Mouse (Mus musculus): ENCODE measurements around the gene Tgds. TPM values are rescaled to one million over a fixed set of nuclear protein-coding genes. Genes with fewer than 3 reads are reported as not detected.
"Not testable (repeated sequence)": the region's sequence is repeated elsewhere in the genome, so short reads cannot be mapped to it uniquely, and the experiment has no call there.

The Tgds gene
- polyA plus RNA-seq, 1 experiment from 2014 or later: 14.4 TPM

DNA sequence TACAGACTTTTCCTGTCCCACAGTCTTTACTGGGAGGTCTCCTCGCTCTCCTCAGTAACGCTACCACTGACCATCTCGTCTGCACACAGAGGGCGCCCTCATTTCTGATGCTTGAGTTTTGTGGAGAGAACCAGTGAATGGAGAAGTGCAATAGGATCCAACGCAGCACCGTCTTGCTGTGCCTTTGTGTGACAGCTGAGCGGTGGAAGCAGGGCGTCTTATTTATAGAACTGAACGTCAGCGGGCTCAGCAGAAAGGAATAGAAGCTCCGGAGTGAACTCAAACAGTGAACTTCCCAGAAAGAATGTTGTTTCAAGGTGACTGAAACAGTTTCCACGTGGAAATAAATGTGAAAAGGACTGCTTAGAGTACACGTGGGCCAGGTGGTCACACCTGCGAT lies 30.1 kb upstream of the Tgds start:
- Histone ChIP-seq H3K9ac (replicated peaks; ENCODE audit: low read depth, low read length) (no peak overlapping the region), H3K4me2 (ENCODE audit: low read depth, low read length) (no peak overlapping the region), H3K36me3 (ENCODE audit: control insufficient read depth, insufficient read depth, low read length) (peaks cover 15% of the 10 kb centered on the region; the same call in 1 of the 2 replicates), H3K4me3 (ENCODE audit: low read depth, low read length) (no peak overlapping the region), H3K4me1 (ENCODE audit: control insufficient read depth, insufficient read depth, low read length) (no peaks in the 10 kb centered on the region), H3K27me3 (ENCODE audit: control insufficient read depth, insufficient read depth, low read length) (no peaks in the 10 kb centered on the region), H3K27ac (ENCODE audit: low read depth, low read length) (no peak overlapping the region), H3K9me3 (ENCODE audit: control insufficient read depth, low read length) (no peaks in the 10 kb centered on the region)
- 74% methylated on average over 14 of the region's 14 CpGs for WGBS
- no peak for ATAC-seq (ENCODE audit: low read depth)

DNA sequence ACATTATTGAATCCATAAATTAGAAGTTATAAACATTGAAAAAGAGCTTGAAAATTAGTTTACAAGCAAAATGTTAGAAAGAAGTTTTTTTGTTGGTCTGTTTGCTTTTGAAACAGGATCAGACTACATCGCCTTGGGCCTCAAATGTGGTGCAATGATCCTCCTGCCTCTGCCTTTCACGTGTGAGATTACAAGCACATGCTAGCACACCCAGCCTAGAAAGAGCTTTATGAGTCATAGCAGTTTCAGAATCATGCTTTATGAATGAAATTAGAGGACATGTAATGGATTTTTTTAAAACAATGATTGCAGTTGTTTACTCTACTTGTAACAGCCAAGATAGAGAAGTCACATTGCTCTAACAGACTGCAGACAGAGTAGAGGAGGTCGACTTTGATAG lies 29.2 kb upstream of the Tgds start:
- Histone ChIP-seq H3K4me2 (ENCODE audit: low read depth, low read length) (no peak overlapping the region), H3K27ac (ENCODE audit: low read depth, low read length) (no peak overlapping the region), H3K36me3 (ENCODE audit: control insufficient read depth, insufficient read depth, low read length) (peaks cover 15% of the 10 kb centered on the region; the same call in 1 of the 2 replicates), H3K9ac (replicated peaks; ENCODE audit: low read depth, low read length) (no peak overlapping the region), H3K9me3 (ENCODE audit: control insufficient read depth, low read length) (no peaks in the 10 kb centered on the region), H3K27me3 (ENCODE audit: control insufficient read depth, insufficient read depth, low read length) (no peaks in the 10 kb centered on the region), H3K4me3 (ENCODE audit: low read depth, low read length) (no peak overlapping the region), H3K4me1 (ENCODE audit: control insufficient read depth, insufficient read depth, low read length) (no peaks in the 10 kb centered on the region)
- 92% methylated on average over 3 of the region's 3 CpGs for WGBS
- no peak for ATAC-seq (ENCODE audit: low read depth)

DNA sequence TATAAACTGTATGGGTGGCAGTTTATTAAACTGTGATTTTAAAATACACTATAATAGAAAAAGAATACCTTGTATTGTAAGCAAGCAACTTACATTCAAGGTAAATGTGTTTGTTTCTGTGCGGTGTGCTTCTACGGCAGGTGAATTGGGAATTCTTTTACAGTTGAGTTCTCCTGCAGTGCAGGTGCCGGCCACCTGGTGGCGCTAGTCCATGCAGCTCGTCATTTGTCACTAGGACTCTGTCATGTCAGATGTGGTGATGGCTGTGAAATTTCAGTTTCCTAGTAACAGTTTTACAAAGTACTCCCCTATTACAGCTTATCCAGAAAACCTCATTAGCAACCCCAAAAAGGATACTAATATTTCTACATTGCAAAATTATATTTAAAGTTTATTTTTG lies 24.6 kb upstream of the Tgds start:
- Histone ChIP-seq H3K27me3 (ENCODE audit: control insufficient read depth, insufficient read depth, low read length) (no peaks in the 10 kb centered on the region), H3K9me3 (ENCODE audit: control insufficient read depth, low read length) (no peaks in the 10 kb centered on the region), H3K36me3 (ENCODE audit: control insufficient read depth, insufficient read depth, low read length) (peaks cover 11% of the 10 kb centered on the region; the same call in 1 of the 2 replicates), H3K4me3 (ENCODE audit: low read depth, low read length) (no peak overlapping the region), H3K27ac (ENCODE audit: low read depth, low read length) (no peak overlapping the region), H3K4me2 (ENCODE audit: low read depth, low read length) (no peak overlapping the region), H3K9ac (replicated peaks; ENCODE audit: low read depth, low read length) (no peak overlapping the region), H3K4me1 (ENCODE audit: control insufficient read depth, insufficient read depth, low read length) (no peaks in the 10 kb centered on the region)
- ATAC-seq (ENCODE audit: low read depth): no peak
- 19% methylated on average over 5 of the region's 5 CpGs for WGBS

DNA sequence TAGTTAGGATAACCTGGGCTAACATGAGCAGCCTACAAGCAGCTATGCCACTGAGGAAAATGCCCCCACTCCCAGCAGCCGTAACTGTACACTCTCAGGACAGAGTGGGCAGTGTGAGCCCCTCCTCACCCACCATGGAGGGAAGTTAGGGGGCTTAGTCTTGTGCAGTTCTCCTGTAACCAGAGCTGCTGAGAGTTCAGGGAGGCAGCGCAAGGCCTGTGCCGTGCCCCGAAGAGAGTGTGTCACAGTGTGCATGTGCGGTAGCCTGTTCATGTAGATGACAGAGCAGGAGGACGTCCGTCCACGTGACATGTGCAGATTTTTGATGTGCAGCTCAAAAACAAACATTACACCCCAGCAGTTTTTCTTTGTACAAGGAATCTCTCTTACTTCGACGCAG lies 24.2 kb upstream of the Tgds start:
- no peaks in the 10 kb centered on the region for H3K9me3 ChIP-seq (ENCODE audit: control insufficient read depth, low read length)
- H3K4me2 ChIP-seq (ENCODE audit: low read depth, low read length): no peak overlapping the region
- WGBS: 87% methylated on average over 10 of the region's 10 CpGs
- peak; percentile 38; the same call in 1 of the 2 replicates for ATAC-seq (ENCODE audit: low read depth)
- H3K4me1 ChIP-seq (ENCODE audit: control insufficient read depth, insufficient read depth, low read length): no peaks in the 10 kb centered on the region
- peaks cover 11% of the 10 kb centered on the region; the same call in 1 of the 2 replicates for H3K36me3 ChIP-seq (ENCODE audit: control insufficient read depth, insufficient read depth, low read length)
- no peak overlapping the region for H3K9ac ChIP-seq (replicated peaks; ENCODE audit: low read depth, low read length)
- H3K27ac ChIP-seq (ENCODE audit: low read depth, low read length): no peak overlapping the region
- H3K4me3 ChIP-seq (ENCODE audit: low read depth, low read length): no peak overlapping the region
- H3K27me3 ChIP-seq (ENCODE audit: control insufficient read depth, insufficient read depth, low read length): no peaks in the 10 kb centered on the region

DNA sequence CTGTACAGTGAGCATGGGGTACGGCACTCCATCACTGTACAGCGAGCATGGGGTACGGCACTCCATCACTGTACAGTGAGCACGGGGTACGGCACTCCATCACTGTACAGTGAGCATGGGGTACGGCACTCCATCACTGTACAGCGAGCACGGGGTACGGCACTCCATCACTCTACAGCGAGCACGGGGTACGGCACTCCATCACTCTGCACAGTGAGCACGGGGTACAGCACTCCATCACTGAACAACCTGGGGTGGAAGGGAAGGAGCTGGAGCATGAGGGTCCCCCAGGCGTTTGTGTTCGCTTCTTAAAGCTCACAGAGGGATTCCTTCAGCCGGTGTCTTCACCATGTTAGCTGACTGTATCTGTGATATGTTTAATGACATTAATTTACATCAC lies 23.5 kb upstream of the Tgds start:
- not testable (repeated sequence) for H3K4me2 ChIP-seq (ENCODE audit: low read depth, low read length); H3K9me3 ChIP-seq (ENCODE audit: control insufficient read depth, low read length); H3K27me3 ChIP-seq (ENCODE audit: control insufficient read depth, insufficient read depth, low read length); H3K9ac ChIP-seq (replicated peaks; ENCODE audit: low read depth, low read length); H3K4me1 ChIP-seq (ENCODE audit: control insufficient read depth, insufficient read depth, low read length); H3K4me3 ChIP-seq (ENCODE audit: low read depth, low read length); H3K27ac ChIP-seq (ENCODE audit: low read depth, low read length); ATAC-seq (ENCODE audit: low read depth)
- peaks cover 11% of the 10 kb centered on the region; the same call in 1 of the 2 replicates for H3K36me3 ChIP-seq (ENCODE audit: control insufficient read depth, insufficient read depth, low read length)
- 95% methylated on average over 16 of the region's 16 CpGs for WGBS

DNA sequence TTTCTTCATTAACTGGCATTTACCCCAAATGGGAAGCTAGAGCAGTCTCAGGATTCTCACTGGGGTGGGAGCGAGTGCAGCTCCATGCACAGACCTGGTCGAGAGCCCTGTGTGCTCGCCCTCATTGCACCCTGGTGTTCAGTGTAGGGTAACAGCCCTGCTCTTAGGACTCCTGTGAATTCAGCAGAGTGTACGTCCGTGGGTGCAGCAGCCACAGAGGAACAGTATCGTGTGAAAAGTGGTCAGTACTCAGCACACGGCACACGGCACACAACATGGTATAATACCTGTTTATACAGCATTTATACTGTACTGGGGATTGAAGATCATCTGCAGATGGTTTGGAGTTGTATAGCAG lies 19.7 kb upstream of the Tgds start:
- Histone ChIP-seq H3K9ac (replicated peaks; ENCODE audit: low read depth, low read length) (no peak overlapping the region), H3K36me3 (ENCODE audit: control insufficient read depth, insufficient read depth, low read length) (0 out of 2 replicates have a peak, but pooled peaks cover 3% of the 10 kb centered on the region), H3K4me2 (ENCODE audit: low read depth, low read length) (no peak overlapping the region), H3K4me3 (ENCODE audit: low read depth, low read length) (no peak overlapping the region), H3K27ac (ENCODE audit: low read depth, low read length) (no peak overlapping the region), H3K4me1 (ENCODE audit: control insufficient read depth, insufficient read depth, low read length) (no peaks in the 10 kb centered on the region), H3K27me3 (ENCODE audit: control insufficient read depth, insufficient read depth, low read length) (no peaks in the 10 kb centered on the region), H3K9me3 (ENCODE audit: control insufficient read depth, low read length) (no peaks in the 10 kb centered on the region)
- ATAC-seq (ENCODE audit: low read depth): no peak
- WGBS: 92% methylated on average over 8 of the region's 8 CpGs

DNA sequence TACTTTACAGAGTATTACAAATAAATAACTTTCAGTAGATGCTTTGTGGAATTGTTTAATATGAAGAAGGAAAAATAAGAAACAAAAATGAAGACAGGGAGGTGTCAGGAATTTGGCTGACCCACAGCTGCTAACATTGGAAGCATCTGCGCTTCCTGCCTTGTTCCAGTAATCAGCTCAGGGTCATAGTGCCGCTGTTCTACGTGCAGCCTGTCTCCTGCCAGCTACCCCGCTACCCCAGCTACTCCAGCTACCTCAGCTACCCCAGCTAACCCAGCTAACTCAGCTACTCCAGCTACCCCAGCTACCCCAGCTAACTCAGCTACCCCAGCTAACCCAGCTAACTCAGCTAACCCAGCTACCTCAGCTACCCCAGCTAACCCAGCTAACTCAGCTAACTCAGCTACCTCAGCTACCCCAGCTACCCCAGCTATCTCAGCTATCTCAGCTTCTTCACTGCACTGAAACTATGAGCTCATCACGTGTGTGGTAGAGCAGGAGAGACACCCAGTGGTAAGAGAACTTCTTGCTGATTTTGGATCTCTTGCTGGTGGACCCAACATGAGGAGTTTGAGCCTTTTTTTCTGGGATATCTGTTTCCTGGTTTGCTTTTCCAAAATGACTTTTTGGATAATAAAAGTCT lies 19.2 kb upstream of the Tgds start:
- WGBS: 79% methylated on average over 5 of the region's 5 CpGs
- Histone ChIP-seq H3K27ac (ENCODE audit: low read depth, low read length) (no peak overlapping the region), H3K36me3 (ENCODE audit: control insufficient read depth, insufficient read depth, low read length) (0 out of 2 replicates have a peak, but pooled peaks cover 3% of the 10 kb centered on the region), H3K4me3 (ENCODE audit: low read depth, low read length) (no peak overlapping the region), H3K9me3 (ENCODE audit: control insufficient read depth, low read length) (no peaks in the 10 kb centered on the region), H3K9ac (replicated peaks; ENCODE audit: low read depth, low read length) (no peak overlapping the region), H3K4me2 (ENCODE audit: low read depth, low read length) (no peak overlapping the region), H3K27me3 (ENCODE audit: control insufficient read depth, insufficient read depth, low read length) (no peaks in the 10 kb centered on the region), H3K4me1 (ENCODE audit: control insufficient read depth, insufficient read depth, low read length) (no peaks in the 10 kb centered on the region)
- ATAC-seq (ENCODE audit: low read depth): no peak

DNA sequence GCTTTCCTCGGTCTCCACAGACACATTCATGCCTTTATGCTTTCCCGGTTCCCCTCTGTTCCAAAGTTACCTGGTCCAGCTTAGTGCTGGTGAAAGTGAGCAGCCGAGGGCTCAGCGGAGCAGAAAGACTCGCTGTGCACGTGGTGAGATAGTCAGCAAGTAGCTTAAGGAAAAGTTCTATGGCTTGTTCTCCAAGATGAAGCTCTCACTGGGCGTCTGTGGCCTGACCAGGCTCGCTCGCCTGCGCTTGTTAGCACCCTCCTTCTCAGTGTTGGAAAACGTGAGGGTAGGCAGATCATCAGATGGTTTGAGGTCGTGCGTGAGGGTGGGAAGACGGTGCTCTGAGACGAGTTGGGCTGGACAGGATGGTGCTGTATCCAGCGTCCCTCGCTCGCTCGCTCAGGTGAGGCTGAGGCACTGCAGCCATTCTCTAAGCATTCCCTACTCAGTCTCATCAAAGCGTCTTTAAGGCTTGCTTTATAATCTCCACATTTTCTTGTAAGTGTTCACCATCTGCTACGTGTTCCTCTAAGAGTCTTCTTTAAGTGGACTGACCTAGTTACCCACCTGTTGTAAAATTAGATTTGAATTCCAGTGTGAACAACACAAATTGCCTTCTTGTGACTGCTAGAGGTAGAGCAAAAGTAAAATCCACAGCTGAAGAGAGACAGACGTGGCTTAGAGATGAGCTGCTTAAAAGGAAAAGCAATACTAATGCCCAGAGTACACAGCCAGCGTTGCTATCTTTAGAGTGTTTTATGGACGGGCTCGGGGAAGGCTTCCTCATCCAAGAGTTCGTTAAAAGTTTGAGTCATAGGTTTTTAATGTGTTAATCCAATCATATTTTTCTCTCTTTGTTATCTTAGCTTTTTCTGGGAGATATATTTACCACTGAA lies 18.3 kb upstream of the Tgds start:
- Histone ChIP-seq H3K9ac (replicated peaks; ENCODE audit: low read depth, low read length) (no peak overlapping the region), H3K27me3 (ENCODE audit: control insufficient read depth, insufficient read depth, low read length) (no peaks in the 10 kb centered on the region), H3K36me3 (ENCODE audit: control insufficient read depth, insufficient read depth, low read length) (0 out of 2 replicates have a peak, but pooled peaks cover 3% of the 10 kb centered on the region), H3K9me3 (ENCODE audit: control insufficient read depth, low read length) (no peaks in the 10 kb centered on the region), H3K4me1 (ENCODE audit: control insufficient read depth, insufficient read depth, low read length) (no peaks in the 10 kb centered on the region), H3K27ac (ENCODE audit: low read depth, low read length) (no peak overlapping the region), H3K4me3 (ENCODE audit: low read depth, low read length) (no peak overlapping the region), H3K4me2 (ENCODE audit: low read depth, low read length) (no peak overlapping the region)
- WGBS: 93% methylated on average over 26 of the region's 26 CpGs
- no peak for ATAC-seq (ENCODE audit: low read depth)

DNA sequence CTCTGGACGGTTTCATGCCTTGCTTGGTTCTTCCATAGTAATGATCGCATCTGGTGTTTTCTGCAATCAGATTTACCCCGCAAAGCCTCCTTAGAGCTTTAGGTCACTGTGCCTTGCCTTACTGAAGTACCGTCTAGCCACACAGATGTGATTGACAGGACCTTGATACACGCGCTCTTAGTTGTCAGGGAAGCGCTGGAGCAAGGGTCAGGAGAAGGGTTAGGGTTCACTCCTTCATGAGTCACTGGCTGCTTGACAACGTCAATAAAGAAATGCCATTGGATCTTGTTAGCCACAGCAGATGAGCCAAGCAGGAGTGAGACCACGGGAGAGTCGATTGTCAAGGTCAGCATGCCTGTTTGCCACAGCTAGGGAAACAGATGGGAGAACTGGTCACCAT lies 16.0 kb upstream of the Tgds start:
- whole genome bisulfite sequencing: 83% methylated on average over 10 of the region's 10 CpGs
- H3K4me3 ChIP-seq (ENCODE audit: low read depth, low read length): no peak overlapping the region
- ATAC-seq (ENCODE audit: low read depth): no peak
- no peaks in the 10 kb centered on the region for H3K4me1 ChIP-seq (ENCODE audit: control insufficient read depth, insufficient read depth, low read length)
- no peaks in the 10 kb centered on the region for H3K27me3 ChIP-seq (ENCODE audit: control insufficient read depth, insufficient read depth, low read length)
- no peak overlapping the region for H3K27ac ChIP-seq (ENCODE audit: low read depth, low read length)
- 0 out of 2 replicates have a peak, but pooled peaks cover 3% of the 10 kb centered on the region for H3K36me3 ChIP-seq (ENCODE audit: control insufficient read depth, insufficient read depth, low read length)
- H3K9me3 ChIP-seq (ENCODE audit: control insufficient read depth, low read length): no peaks in the 10 kb centered on the region
- H3K9ac ChIP-seq (replicated peaks; ENCODE audit: low read depth, low read length): no peak overlapping the region
- H3K4me2 ChIP-seq (ENCODE audit: low read depth, low read length): no peak overlapping the region
